Mouse (Mus musculus) neural tube, embryonic 13.5 days (tissue): ENCODE measurements around the gene Ift81. TPM values are rescaled to one million over a fixed set of nuclear protein-coding genes. Genes with fewer than 3 reads are reported as not detected.

Experiments used
- ATAC-seq: fragments of 200-750 bp; cut with Nextera tagmentation; 2 replicates; pipeline ENCODE4 v1.8.0; 2017; ENCODE audit warnings: low read depth, mild to moderate bottlenecking, moderate TSS enrichment, moderate library complexity
- H3K27ac ChIP-seq: fragments of 300-500 bp; sonication (generic); replicated peaks from 2 replicates; pipeline ENCODE4 v1.5.1; 2015; ENCODE audit warnings: moderate library complexity, mild to moderate bottlenecking, inconsistent platforms
- H3K27me3 ChIP-seq: fragments of 300-500 bp; sonication (generic); 2 replicates; pipeline ENCODE4 v1.6.1; 2015; ENCODE audit warnings: mild to moderate bottlenecking, inconsistent platforms
- H3K36me3 ChIP-seq: fragments of 300-500 bp; sonication (generic); 2 replicates; pipeline ENCODE4 v1.6.1; 2015; ENCODE audit warnings: mild to moderate bottlenecking, inconsistent platforms
- H3K4me1 ChIP-seq: fragments of 300-500 bp; sonication (generic); replicated peaks from 2 replicates; pipeline ENCODE4 v1.6.1; 2015; ENCODE audit warnings: inconsistent platforms
- H3K4me2 ChIP-seq: fragments of 300-500 bp; sonication (generic); 2 replicates; pipeline ENCODE4 v1.6.1; 2015; ENCODE audit warnings: inconsistent platforms, mild to moderate bottlenecking, moderate library complexity
- H3K4me3 ChIP-seq: fragments of 300-500 bp; sonication (generic); 2 replicates; pipeline ENCODE4 v1.5.1; 2015; ENCODE audit warnings: mild to moderate bottlenecking, inconsistent platforms
- H3K9ac ChIP-seq: fragments of 300-500 bp; sonication (generic); 2 replicates; pipeline ENCODE4 v1.6.1; 2015; ENCODE audit warnings: moderate library complexity, mild to moderate bottlenecking, inconsistent platforms
- H3K9me3 ChIP-seq: fragments of 300-500 bp; sonication (generic); 2 replicates; pipeline ENCODE4 v1.6.1; 2016; ENCODE audit warnings: inconsistent platforms
- WGBS: fragments of 180-500 bp; shearing (Covaris S2); methylation state at CpG from one replicate; pipeline ENCODE4 v1.1.7; 2015; 5-methylcytosine and 5-hydroxymethylcytosine counted together
- polyA plus RNA-seq: library from polyadenylated mRNA; unstranded; fragments of >200 nt; fragmentation: Nextera tagmentation; extraction: Ambion mirVana; gene quantifications from 2 replicates; pipeline ENCODE4 v1.2.1, GENCODE M21; 2015

Gene Ift81
- polyA plus RNA-seq, 1 experiment from 2014 or later: 57.8 TPM

- 84% methylated on average over 7 of the region's 7 CpGs for WGBS
- H3K4me3 ChIP-seq: no peak overlapping the region
- H3K27me3 ChIP-seq: no peaks in the 10 kb centered on the region
- H3K4me1 ChIP-seq: no peaks in the 10 kb centered on the region
- ATAC-seq: no peak
- 0 out of 2 replicates have a peak, but pooled peaks cover 3% of the 10 kb centered on the region for H3K9me3 ChIP-seq
- peaks cover 34% of the 10 kb centered on the region for H3K36me3 ChIP-seq
- no peak overlapping the region for H3K9ac ChIP-seq
- no peak overlapping the region for H3K27ac ChIP-seq
- no peak overlapping the region for H3K4me2 ChIP-seq
These were observed 37.5 kb downstream of the Ift81 start for GRCm38 (mm10) chr5:122576683-122577329.

GRCm38 (mm10) chr5:122572001-122572400, 42.3 kb downstream of the Ift81 start:
- Histone ChIP-seq H3K4me2 (no peak overlapping the region), H3K9ac (no peak overlapping the region), H3K4me3 (no peak overlapping the region), H3K27ac (no peak overlapping the region), H3K36me3 (peaks cover 27% of the 10 kb centered on the region), H3K4me1 (no peaks in the 10 kb centered on the region), H3K27me3 (no peaks in the 10 kb centered on the region), H3K9me3 (no peaks in the 10 kb centered on the region)
- ATAC-seq: no peak
- WGBS: 82% methylated on average over 5 of the region's 5 CpGs

- no peaks in the 10 kb centered on the region for H3K9me3 ChIP-seq
- no peak overlapping the region for H3K4me3 ChIP-seq
- no peak overlapping the region for H3K27ac ChIP-seq
- no peaks in the 10 kb centered on the region for H3K4me1 ChIP-seq
- no peak for ATAC-seq
- H3K36me3 ChIP-seq: peaks cover 46% of the 10 kb centered on the region
- no peak overlapping the region for H3K9ac ChIP-seq
- H3K27me3 ChIP-seq: no peaks in the 10 kb centered on the region
- no peak overlapping the region for H3K4me2 ChIP-seq
- 37% methylated on average over 8 of the region's 8 CpGs for WGBS
These were observed 47.7 kb downstream of the Ift81 start for GRCm38 (mm10) chr5:122566626-122567025.

- no peak overlapping the region for H3K4me3 ChIP-seq
- no peak overlapping the region for H3K4me2 ChIP-seq
- no peak for ATAC-seq
- H3K9me3 ChIP-seq: no peaks in the 10 kb centered on the region
- H3K27ac ChIP-seq: no peak overlapping the region
- no peaks in the 10 kb centered on the region for H3K27me3 ChIP-seq
- no peaks in the 10 kb centered on the region for H3K4me1 ChIP-seq
- peaks cover 59% of the 10 kb centered on the region for H3K36me3 ChIP-seq
- no peak overlapping the region for H3K9ac ChIP-seq
- 78% methylated on average over 8 of the region's 8 CpGs for WGBS
These were observed 53.7 kb downstream of the Ift81 start for GRCm38 (mm10) chr5:122560654-122561053.

- Histone ChIP-seq H3K9me3 (no peaks in the 10 kb centered on the region), H3K36me3 (peaks cover 38% of the 10 kb centered on the region), H3K4me1 (no peaks in the 10 kb centered on the region), H3K4me3 (no peak overlapping the region), H3K9ac (no peak overlapping the region), H3K27me3 (no peaks in the 10 kb centered on the region), H3K4me2 (no peak overlapping the region), H3K27ac (no peak overlapping the region)
- ATAC-seq: no peak
- 88% methylated on average over 10 of the region's 10 CpGs for WGBS
These were observed 56.2 kb downstream of the Ift81 start for GRCm38 (mm10) chr5:122558127-122558526.

GRCm38 (mm10) chr5:122555107-122555506, 59.2 kb downstream of the Ift81 start:
- H3K9ac ChIP-seq: no peak overlapping the region
- no peak for ATAC-seq
- H3K4me1 ChIP-seq: no peaks in the 10 kb centered on the region
- WGBS: 81% methylated on average over 2 of the region's 2 CpGs
- no peaks in the 10 kb centered on the region for H3K9me3 ChIP-seq
- H3K4me2 ChIP-seq: no peak overlapping the region
- no peak overlapping the region for H3K4me3 ChIP-seq
- H3K27ac ChIP-seq: no peak overlapping the region
- H3K27me3 ChIP-seq: no peaks in the 10 kb centered on the region
- peaks cover 36% of the 10 kb centered on the region for H3K36me3 ChIP-seq

GRCm38 (mm10) chr5:122552638-122553037, 61.7 kb downstream of the Ift81 start:
- Histone ChIP-seq H3K36me3 (peaks cover 13% of the 10 kb centered on the region), H3K4me3 (no peak overlapping the region), H3K9ac (no peak overlapping the region), H3K27me3 (no peaks in the 10 kb centered on the region), H3K4me1 (0 out of 2 replicates have a peak, but pooled peaks cover 5% of the 10 kb centered on the region), H3K9me3 (no peaks in the 10 kb centered on the region), H3K4me2 (no peak overlapping the region), H3K27ac (no peak overlapping the region)
- no peak for ATAC-seq
- WGBS: 81% methylated on average over 9 of the region's 9 CpGs

GRCm38 (mm10) chr5:122550460-122550859, 63.9 kb downstream of the Ift81 start:
- 59% methylated on average over 8 of the region's 8 CpGs for WGBS
- H3K4me3 ChIP-seq: no peak overlapping the region
- H3K27ac ChIP-seq: no peak overlapping the region
- 0 out of 2 replicates have a peak, but pooled peaks cover 5% of the 10 kb centered on the region for H3K4me1 ChIP-seq
- H3K36me3 ChIP-seq: peaks cover 6% of the 10 kb centered on the region; the same call in 1 of the 2 replicates
- H3K9ac ChIP-seq: no peak overlapping the region
- no peaks in the 10 kb centered on the region for H3K27me3 ChIP-seq
- ATAC-seq: no peak
- no peaks in the 10 kb centered on the region for H3K9me3 ChIP-seq
- no peak overlapping the region for H3K4me2 ChIP-seq

- no peaks in the 10 kb centered on the region for H3K9me3 ChIP-seq
- peaks cover 6% of the 10 kb centered on the region; the same call in 1 of the 2 replicates for H3K36me3 ChIP-seq
- no peak for ATAC-seq
- 0 out of 2 replicates have a peak, but pooled peaks cover 5% of the 10 kb centered on the region for H3K4me1 ChIP-seq
- H3K9ac ChIP-seq: no peak overlapping the region
- no peak overlapping the region for H3K27ac ChIP-seq
- 81% methylated on average over 6 of the region's 6 CpGs for WGBS
- H3K27me3 ChIP-seq: no peaks in the 10 kb centered on the region
- H3K4me3 ChIP-seq: no peak overlapping the region
- no peak overlapping the region for H3K4me2 ChIP-seq
These were observed 65.6 kb downstream of the Ift81 start for GRCm38 (mm10) chr5:122548671-122549070.

GRCm38 (mm10) chr5:122547810-122548209, 66.5 kb downstream of the Ift81 start:
- no peak overlapping the region for H3K9ac ChIP-seq
- 0 out of 2 replicates have a peak, but pooled peaks cover 5% of the 10 kb centered on the region for H3K4me1 ChIP-seq
- WGBS: 31% methylated on average over 6 of the region's 6 CpGs
- no peak overlapping the region for H3K4me2 ChIP-seq
- H3K4me3 ChIP-seq: no peak overlapping the region
- no peaks in the 10 kb centered on the region for H3K27me3 ChIP-seq
- no peak overlapping the region for H3K27ac ChIP-seq
- ATAC-seq: no peak
- H3K9me3 ChIP-seq: no peaks in the 10 kb centered on the region
- peaks cover 6% of the 10 kb centered on the region; the same call in 1 of the 2 replicates for H3K36me3 ChIP-seq

GRCm38 (mm10) chr5:122547251-122547714, 67.0 kb downstream of the Ift81 start:
- 0 out of 2 replicates have a peak, but pooled peaks cover 5% of the 10 kb centered on the region for H3K4me1 ChIP-seq
- no peak overlapping the region for H3K4me3 ChIP-seq
- H3K9me3 ChIP-seq: no peaks in the 10 kb centered on the region
- 61% methylated on average over 7 of the region's 7 CpGs for WGBS
- H3K4me2 ChIP-seq: no peak overlapping the region
- H3K27ac ChIP-seq: no peak overlapping the region
- H3K9ac ChIP-seq: no peak overlapping the region
- H3K36me3 ChIP-seq: peaks cover 6% of the 10 kb centered on the region; the same call in 1 of the 2 replicates
- no peak for ATAC-seq
- H3K27me3 ChIP-seq: no peaks in the 10 kb centered on the region

GRCm38 (mm10) chr5:122543392-122543791, 70.9 kb downstream of the Ift81 start:
- Histone ChIP-seq H3K36me3 (peaks cover 17% of the 10 kb centered on the region), H3K9ac (no peak overlapping the region), H3K27ac (no peak overlapping the region), H3K4me1 (no peaks in the 10 kb centered on the region), H3K4me2 (no peak overlapping the region), H3K9me3 (no peaks in the 10 kb centered on the region), H3K27me3 (no peaks in the 10 kb centered on the region), H3K4me3 (no peak overlapping the region)
- WGBS: 96% methylated on average over 6 of the region's 6 CpGs
- ATAC-seq: no peak

- ATAC-seq: no peak
- no peak overlapping the region for H3K4me3 ChIP-seq
- no peak overlapping the region for H3K4me2 ChIP-seq
- no peaks in the 10 kb centered on the region for H3K4me1 ChIP-seq
- WGBS: 91% methylated on average over 8 of the region's 8 CpGs
- H3K27ac ChIP-seq: no peak overlapping the region
- H3K36me3 ChIP-seq: peaks cover 25% of the 10 kb centered on the region
- no peaks in the 10 kb centered on the region for H3K27me3 ChIP-seq
- no peaks in the 10 kb centered on the region for H3K9me3 ChIP-seq
- H3K9ac ChIP-seq: no peak overlapping the region
These were observed 72.4 kb downstream of the Ift81 start for GRCm38 (mm10) chr5:122541871-122542270.
